Mouse (Mus musculus) left cerebral cortex, postnatal 4 days (tissue): ENCODE measurements around the gene Gm21958. TPM values are rescaled to one million over a fixed set of nuclear protein-coding genes. Genes with fewer than 3 reads are reported as not detected.

Source experiments
- DNase-seq: peaks from one replicate; pipeline ENCODE4 v3.0.0-alpha.2; 2022
- intact Hi-C: fragments of 180-260 bp; cut with DNase I; formaldehyde crosslinking; loops from one replicate; pipeline ENCODE4 v1.15.1; 2025
- total RNA-seq, 2 experiments: library from RNA; stranded (reverse); gene quantifications; 2 replicates each; pipeline ENCODE4 v1.2.3; 2021

The Gm21958 gene
- total RNA-seq, 2 experiments from 2014 or later, result not detected

GRCm38 (mm10) chr3:54668141-54668540 is 46.0 kb downstream of the Gm21958 start:
- DNase-seq, result no peak
- intact Hi-C loops, result no loop called here

Other genes starting within 250 kb of the Gm21958 start
- gene Supt20, start 21.5 kb downstream of the Gm21958 start, total RNA-seq, result 10 to 100 TPM; 72.3 to 75.3 TPM
- gene Exosc8, start 21.0 kb upstream of the Gm21958 start, total RNA-seq, result 10 to 100 TPM; 53.9 to 60.7 TPM
- gene Alg5, start 21.2 kb upstream of the Gm21958 start, total RNA-seq, result 10 to 100 TPM; 24.5 to 31.4 TPM
- 1 to 10 TPM; 2.8 to 3.1 TPM for gene Smad9, start 41.2 kb upstream of the Gm21958 start, total RNA-seq
- gene Rfxap, start 93.4 kb upstream of the Gm21958 start, total RNA-seq, result 10 to 100 TPM; 53.9 to 60.5 TPM
- gene Sertm1, start 201.5 kb upstream of the Gm21958 start, total RNA-seq, result 10 to 100 TPM; 32.5 to 39.3 TPM